Mouse (Mus musculus): Measurements from ENCODE around the gene Mettl9. TPM values are rescaled to one million over a fixed set of nuclear protein-coding genes. Genes with fewer than 3 reads are reported as not detected.

Gene Mettl9
- total and polyA plus RNA-seq, 3 experiments: 33.4 to 80.4 (median 73.3) TPM

- TF ChIP-seq ZNF384 (IDR thresholded peaks at IDR 0.05; ENCODE audit: low read depth, low read length): no peak
- no peak for TF ChIP-seq KAT2A (conservative IDR thresholded peaks at IDR 0.05; ENCODE audit: low read depth, low read length)
- no peak for TF ChIP-seq SIN3A (IDR thresholded peaks at IDR 0.05; ENCODE audit: low read length)
- no peak for TF ChIP-seq ZKSCAN1 (IDR thresholded peaks at IDR 0.05; ENCODE audit: low read depth, low read length)
- TF ChIP-seq MXI1 (IDR thresholded peaks at IDR 0.05; ENCODE audit: low read depth, low read length): no peak
- TF ChIP-seq MYC (IDR thresholded peaks at IDR 0.05; ENCODE audit: low read depth, low read length): no peak
- TF ChIP-seq POLR2AphosphoS5 (IDR thresholded peaks at IDR 0.05; ENCODE audit: borderline replicate concordance, low read depth, low read length): no peak
- TF ChIP-seq POLR2AphosphoS2 (IDR thresholded peaks at IDR 0.05; ENCODE audit: low read length): no peak
- TF ChIP-seq MAFK (IDR thresholded peaks at IDR 0.05; ENCODE audit: borderline replicate concordance, low read depth, low read length): no peak
- no peak for TF ChIP-seq TBP (IDR thresholded peaks at IDR 0.05; ENCODE audit: low read depth, low read length)
- TF ChIP-seq JUND (IDR thresholded peaks at IDR 0.05; ENCODE audit: low read depth, low read length): no peak
- no peak for TF ChIP-seq CHD1 (IDR thresholded peaks at IDR 0.05; ENCODE audit: low read depth, low read length)
- TF ChIP-seq ZC3H11A (IDR thresholded peaks at IDR 0.05; ENCODE audit: low read depth, low read length): no peak
- TF ChIP-seq GATA1 (IDR thresholded peaks at IDR 0.05; ENCODE audit: low read depth, low read length): no peak
Observed at GRCm38 (mm10) chr7:121002407-121002928, 31.8 kb upstream of the Mettl9 start.

GRCm38 (mm10) chr7:121003793-121004418 is 30.3 kb upstream of the Mettl9 start:
- Histone ChIP-seq H3K9ac (ENCODE audit: control insufficient read depth, low read depth, low read length, poor library complexity, severe bottlenecking) (no peak overlapping the region), H3K27ac (ENCODE audit: control insufficient read depth, low read depth, low read length) (no peak overlapping the region), H3K79me2 (ENCODE audit: control insufficient read depth, insufficient read depth, low read length, poor library complexity) (no peaks in the 10 kb centered on the region), H3K27me3 (ENCODE audit: control insufficient read depth in 1 of 2, insufficient read depth in 2 of 2, low read length in 2 of 2) (peaks cover 3% of the 10 kb centered on the region in 2 experiments), H3K4me3 (ENCODE audit: control insufficient read depth in 1 of 2, insufficient read depth in 1 of 2, low read depth in 2 of 2, low read length in 2 of 2) (no peak overlapping the region), H3K36me3 (ENCODE audit: control insufficient read depth in 1 of 2, insufficient read depth in 2 of 2, low read length in 2 of 2) (no peaks in the 10 kb centered on the region), H3K9me3 (replicated peaks; ENCODE audit: insufficient read depth, low read length) (no peaks in the 10 kb centered on the region), H3K4me1 (ENCODE audit: control insufficient read depth in 1 of 2, insufficient read depth in 2 of 2, low read length in 2 of 2) (no peaks in the 10 kb centered on the region)
- DNase-seq (ENCODE audit: low read depth, low spot score): no peak
- no peak for TF ChIP-seq E2F4 (IDR thresholded peaks at IDR 0.05; ENCODE audit: borderline replicate concordance, low read depth, low read length)
- no peak for TF ChIP-seq MXI1 (IDR thresholded peaks at IDR 0.05; ENCODE audit: low read depth, low read length)
- TF ChIP-seq POLR2A (IDR thresholded peaks at IDR 0.05; ENCODE audit: control insufficient read depth in 1 of 2, insufficient read depth in 1 of 2, low read depth in 1 of 2, low read length in 2 of 2, poor library complexity in 1 of 2): no peak
- no peak for TF ChIP-seq MAX (IDR thresholded peaks at IDR 0.05; ENCODE audit: low read length)
- TF ChIP-seq TBP (IDR thresholded peaks at IDR 0.05; ENCODE audit: low read depth, low read length): no peak
- TF ChIP-seq ZC3H11A (IDR thresholded peaks at IDR 0.05; ENCODE audit: low read depth, low read length): no peak
- TF ChIP-seq ZKSCAN1 (IDR thresholded peaks at IDR 0.05; ENCODE audit: low read depth, low read length): no peak
- TF ChIP-seq MYC (IDR thresholded peaks at IDR 0.05; ENCODE audit: low read depth, low read length): no peak
- TF ChIP-seq SIN3A (IDR thresholded peaks at IDR 0.05; ENCODE audit: low read length): no peak
- TF ChIP-seq KAT2A (conservative IDR thresholded peaks at IDR 0.05; ENCODE audit: low read depth, low read length): no peak
- no peak for TF ChIP-seq GABPA (IDR thresholded peaks at IDR 0.05; ENCODE audit: low read depth, low read length)
- TF ChIP-seq ETS1 (IDR thresholded peaks at IDR 0.05; ENCODE audit: low read depth, low read length): no peak

More at GRCm38 (mm10) chr7:121002407-121002928, 31.8 kb upstream of the Mettl9 start:
- Histone ChIP-seq H3K9ac (ENCODE audit: control insufficient read depth, low read depth, low read length, poor library complexity, severe bottlenecking) (no peak overlapping the region), H3K9me3 (replicated peaks; ENCODE audit: insufficient read depth, low read length) (no peaks in the 10 kb centered on the region), H3K27ac (ENCODE audit: control insufficient read depth, low read depth, low read length) (no peak overlapping the region), H3K27me3 (ENCODE audit: control insufficient read depth in 1 of 2, insufficient read depth in 2 of 2, low read length in 2 of 2) (peaks cover 3% of the 10 kb centered on the region in 2 experiments), H3K4me1 (ENCODE audit: control insufficient read depth in 1 of 2, insufficient read depth in 2 of 2, low read length in 2 of 2) (no peaks in the 10 kb centered on the region), H3K4me3 (ENCODE audit: control insufficient read depth in 1 of 2, insufficient read depth in 1 of 2, low read depth in 2 of 2, low read length in 2 of 2) (no peak overlapping the region), H3K79me2 (ENCODE audit: control insufficient read depth, insufficient read depth, low read length, poor library complexity) (no peaks in the 10 kb centered on the region), H3K36me3 (ENCODE audit: control insufficient read depth in 1 of 2, insufficient read depth in 2 of 2, low read length in 2 of 2) (no peaks in the 10 kb centered on the region)
- no peak for DNase-seq (ENCODE audit: low read depth, low spot score)

All from MEL (cell line).